Mouse (Mus musculus) layer of hippocampus, postnatal 14 days (tissue): ENCODE data around the gene Sprr2k. TPM values are rescaled to one million over a fixed set of nuclear protein-coding genes. Genes with fewer than 3 reads are reported as not detected.
"Not testable (repeated sequence)": the region's sequence is repeated elsewhere in the genome, so short reads cannot be mapped to it uniquely, and the experiment has no call there.

ENCODE experiments used
- DNase-seq, 2 experiments: peaks; one replicate each; pipeline ENCODE4 v3.0.0; 2021 to 2022; ENCODE audit warnings: low spot score in 2 of 2, mixed read lengths in 1 of 2
- long read RNA-seq, 2 experiments: library from polyadenylated mRNA; stranded (forward); transcript quantifications; one replicate each; pipeline ENCODE4 v2.0.0; 2021
- total RNA-seq, 2 experiments: library from RNA; stranded (reverse); gene quantifications; 2 replicates each; pipeline ENCODE4 v1.2.3; 2021

The Sprr2k gene
- not detected for total RNA-seq
- long read RNA-seq, experiment 1, result 0 reads
- long read RNA-seq, experiment 2, result 0 reads

- no peak for DNase-seq
Observed at GRCm38 (mm10) chr3:92432282-92432681, at the start of gene Sprr2k. Gene Sprr2k, plus strand, starts transcription at chr3:92432582.

- DNase-seq, result no peak
Observed at GRCm38 (mm10) chr3:92385385-92385784, 47.0 kb upstream of the Sprr2k start, which contains the start of gene Sprr2h. Gene Sprr2h, plus strand, starts transcription at chr3:92385685.

GRCm38 (mm10) chr3:92394301-92394700, 38.1 kb upstream of the Sprr2k start:
- DNase-seq, result peak in 1 of 2 experiments; percentile 7

GRCm38 (mm10) chr3:92407691-92408090, 24.7 kb upstream of the Sprr2k start, which contains the start of gene Sprr2i:
Gene Sprr2i, plus strand, starts transcription at chr3:92407991.
- no peak for DNase-seq

- DNase-seq, result no peak
Observed at GRCm38 (mm10) chr3:92417782-92418181, 14.6 kb upstream of the Sprr2k start, which contains the start of gene Sprr2j-ps. Gene Sprr2j-ps, plus strand, starts transcription at chr3:92418082.

GRCm38 (mm10) chr3:92429323-92429722, 3.1 kb upstream of the Sprr2k start, which contains the start of gene Gm9774:
Gene Gm9774, minus strand, starts transcription at chr3:92429423.
- DNase-seq, result no peak

GRCm38 (mm10) chr3:92438689-92439088, 6.3 kb downstream of the Sprr2k start, which contains the start of gene Sprr1b:
Gene Sprr1b, minus strand, starts transcription at chr3:92438789.
- DNase-seq, result no peak

GRCm38 (mm10) chr3:92440177-92440576, 7.8 kb downstream of the Sprr2k start:
- DNase-seq, result no peak

GRCm38 (mm10) chr3:92455151-92455550, 22.8 kb downstream of the Sprr2k start:
- DNase-seq, result no peak

GRCm38 (mm10) chr3:92458620-92459019, 26.2 kb downstream of the Sprr2k start, which contains the start of gene Sprr3:
Gene Sprr3, minus strand, starts transcription at chr3:92458720.
- no peak for DNase-seq

GRCm38 (mm10) chr3:92466576-92466975, 34.2 kb downstream of the Sprr2k start:
- DNase-seq, result no peak

- no peak for DNase-seq
Observed at GRCm38 (mm10) chr3:92467424-92467823, 35.0 kb downstream of the Sprr2k start.

GRCm38 (mm10) chr3:92470111-92470510, 37.7 kb downstream of the Sprr2k start:
- DNase-seq, result no peak

- DNase-seq, result not testable (repeated sequence)
Observed at GRCm38 (mm10) chr3:92481249-92481648, 48.9 kb downstream of the Sprr2k start.

Other genes starting within 250 kb of the Sprr2k start
- not detected for gene Sprr2a1, start 216.8 kb upstream of the Sprr2k start, total RNA-seq
- not detected for gene Sprr2a2, start 216.7 kb upstream of the Sprr2k start, total RNA-seq
- not detected for gene Sprr2a3, start 147.2 kb upstream of the Sprr2k start, total RNA-seq
- not detected for gene Sprr2b, start 116.0 kb upstream of the Sprr2k start, total RNA-seq
- not detected for gene Sprr2d, start 93.4 kb upstream of the Sprr2k start, total RNA-seq
- not detected for gene Sprr2e, start 80.4 kb upstream of the Sprr2k start, total RNA-seq
- not detected for gene Sprr2f, start 67.4 kb upstream of the Sprr2k start, total RNA-seq
- gene Sprr2h, start 46.9 kb upstream of the Sprr2k start, total RNA-seq, result not detected
- not detected for gene Sprr2i, start 24.6 kb upstream of the Sprr2k start, total RNA-seq
- gene Sprr2j-ps, start 14.5 kb upstream of the Sprr2k start, total RNA-seq, result not detected
- gene Gm9774, start 3.2 kb upstream of the Sprr2k start, total RNA-seq, result 1 to 10 TPM; 2.3 to 4.4 TPM
- not detected for gene Sprr1b, start 6.2 kb downstream of the Sprr2k start, total RNA-seq
- gene Sprr3, start 26.1 kb downstream of the Sprr2k start, total RNA-seq, result not detected
- not detected for gene Sprr1a, start 53.3 kb downstream of the Sprr2k start, total RNA-seq
- gene Sprr4, start 67.9 kb downstream of the Sprr2k start, total RNA-seq, result not detected
- not detected for gene 2310046K23Rik, start 101.9 kb downstream of the Sprr2k start, total RNA-seq
- not detected for gene Ivl, start 141.2 kb downstream of the Sprr2k start, total RNA-seq
- not detected for gene Smcp, start 156.4 kb downstream of the Sprr2k start, total RNA-seq
- gene 2210017I01Rik, start 174.9 kb downstream of the Sprr2k start, total RNA-seq, result not detected
- gene Lce6a, start 189.1 kb downstream of the Sprr2k start, total RNA-seq, result not detected
- gene Lce1a1, start 215.7 kb downstream of the Sprr2k start, total RNA-seq, result not detected
- not detected for gene Lce1b, start 224.3 kb downstream of the Sprr2k start, total RNA-seq
- gene Lce1a2, start 237.7 kb downstream of the Sprr2k start, total RNA-seq, result not detected
- not detected for gene Lce1c, start 246.7 kb downstream of the Sprr2k start, total RNA-seq